Mouse (Mus musculus): ENCODE results near the gene Fat3.

Fat3 gene

GRCm38 (mm10) chr9:16307789-16308188 lies 193.3 kb downstream of the Fat3 start:
- DNase-seq: no peak

GRCm38 (mm10) chr9:16306222-16306621 lies 194.9 kb downstream of the Fat3 start:
- DNase-seq: no peak

GRCm38 (mm10) chr9:16305396-16306086 lies 195.5 kb downstream of the Fat3 start:
- DNase-seq: no peak

- DNase-seq: no peak
These were observed 196.1 kb downstream of the Fat3 start for GRCm38 (mm10) chr9:16304949-16305348.

- DNase-seq: no peak
These were observed 198.6 kb downstream of the Fat3 start for GRCm38 (mm10) chr9:16302484-16302883.

DNA sequence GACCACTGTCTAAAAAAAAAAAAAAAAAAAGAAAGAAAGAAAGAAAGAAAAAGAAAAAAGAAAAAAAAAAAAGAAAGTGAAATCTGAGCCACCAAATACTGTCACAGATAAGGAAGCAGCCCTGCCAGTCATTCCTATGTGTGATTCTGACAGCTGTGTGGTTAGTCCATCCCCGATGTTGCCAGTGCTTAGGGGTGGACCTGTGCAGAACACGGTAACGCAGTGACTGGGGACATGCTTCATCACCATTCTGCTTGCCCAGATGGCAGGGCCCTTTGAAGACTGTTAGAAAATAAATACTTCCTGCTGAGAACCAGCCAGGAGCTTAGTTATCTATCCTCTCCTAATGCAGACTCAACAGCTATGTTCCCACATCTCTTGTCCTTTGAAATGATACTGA lies 203.2 kb downstream of the Fat3 start:
- no peak for DNase-seq

DNA sequence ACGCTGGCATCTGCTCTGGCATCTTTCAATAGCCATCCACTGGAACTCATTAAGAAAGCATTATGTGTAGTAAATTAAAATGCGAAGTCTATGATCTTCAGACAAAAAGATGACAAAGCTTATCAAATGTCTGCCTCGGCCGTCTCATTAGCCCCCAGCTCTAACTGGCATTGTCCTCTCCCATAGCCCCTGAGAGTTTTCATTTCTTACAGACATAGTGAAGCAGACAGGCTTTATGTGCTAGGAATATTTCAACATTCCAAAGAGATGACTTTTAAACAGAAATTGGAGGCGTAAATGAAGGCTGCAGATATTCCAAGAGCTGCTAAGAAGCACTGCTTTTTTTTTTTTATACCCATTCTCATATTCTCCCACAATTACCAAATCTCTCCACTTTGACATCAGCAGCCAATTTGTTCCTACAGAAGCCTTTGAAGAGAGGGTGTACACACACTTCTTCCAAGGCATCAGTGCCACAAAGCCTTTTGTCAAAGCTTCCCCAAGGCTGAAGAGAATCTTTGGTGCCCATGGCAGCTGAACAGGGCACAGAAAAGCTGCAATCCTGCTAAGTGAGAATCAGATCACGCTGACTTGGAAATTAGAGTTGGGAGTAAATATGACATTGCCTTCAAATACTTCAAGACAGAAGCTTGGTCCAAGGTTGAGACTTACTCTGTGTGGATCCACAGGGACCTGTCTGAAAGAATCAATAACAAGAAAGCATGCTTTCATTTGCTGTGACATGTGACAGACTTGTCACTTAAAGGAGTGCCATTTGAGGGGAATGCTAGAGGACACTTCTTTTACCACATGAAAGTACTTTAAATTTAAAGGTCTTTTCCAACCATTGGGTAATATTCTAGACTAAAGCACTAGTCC lies 206.9 kb downstream of the Fat3 start:
- DNase-seq: no peak

GRCm38 (mm10) chr9:16292492-16292891 lies 208.6 kb downstream of the Fat3 start:
- DNase-seq: no peak

DNA sequence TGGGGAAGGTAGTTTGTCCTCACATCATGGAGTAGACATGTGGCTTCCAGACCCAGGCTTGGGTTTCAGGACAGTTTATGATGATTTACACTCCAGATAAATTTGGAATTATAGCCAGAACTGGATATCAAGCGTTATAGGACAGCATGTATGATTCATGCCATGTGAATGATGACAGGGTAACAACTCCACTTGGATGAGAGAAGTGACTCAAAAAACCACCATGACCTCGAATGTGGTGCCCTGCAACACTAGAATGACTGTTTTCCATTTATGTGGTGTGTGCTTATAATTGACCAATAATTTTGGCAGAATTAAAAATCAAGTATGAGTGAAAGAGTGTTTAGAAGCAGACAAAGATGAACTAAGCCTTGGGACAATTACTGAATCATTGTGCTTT lies 210.2 kb downstream of the Fat3 start:
- DNase-seq: no peak

- no peak for DNase-seq
These were observed 218.1 kb downstream of the Fat3 start for GRCm38 (mm10) chr9:16283033-16283432.

- DNase-seq: no peak
These were observed 218.7 kb downstream of the Fat3 start for GRCm38 (mm10) chr9:16282291-16282804.

DNA sequence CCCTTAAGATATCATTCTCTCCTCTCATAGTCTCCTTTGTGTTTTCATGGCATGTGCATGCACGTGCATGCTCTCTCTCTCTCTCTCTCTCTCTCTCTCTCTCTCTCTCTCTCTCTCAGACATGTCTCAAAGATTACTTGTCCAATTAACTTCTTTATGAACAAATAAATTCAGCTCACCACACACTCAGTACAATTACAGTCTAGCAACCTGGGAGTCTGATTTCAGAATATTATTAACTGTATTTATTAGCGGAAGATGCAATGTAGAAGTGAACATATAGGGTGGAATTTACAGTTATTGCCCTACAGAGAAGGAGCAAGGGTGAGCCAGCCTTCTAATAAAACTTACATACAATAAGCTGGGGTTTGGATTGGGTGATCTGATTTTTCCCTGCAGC lies 225.5 kb downstream of the Fat3 start:
- DNase-seq: no peak

DNA sequence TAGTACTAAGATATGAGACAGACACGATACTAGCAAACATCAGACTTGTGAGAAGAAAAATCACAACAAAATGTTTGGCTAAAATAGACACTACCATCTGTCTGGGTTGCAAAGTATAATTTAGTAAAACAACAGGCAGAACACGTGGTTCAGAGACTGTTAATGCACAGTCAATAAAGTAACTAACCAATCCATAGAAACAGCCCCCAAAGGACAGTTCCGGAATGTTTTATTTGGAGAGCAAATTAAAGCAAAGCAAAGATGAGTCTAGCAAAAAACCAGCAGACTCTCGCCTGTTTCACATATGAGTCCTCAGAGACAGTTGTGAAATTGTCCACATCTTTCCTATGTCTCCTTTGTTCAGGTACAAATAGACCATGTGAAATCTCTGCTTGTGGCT lies 227.0 kb downstream of the Fat3 start:
- DNase-seq: no peak

DNA sequence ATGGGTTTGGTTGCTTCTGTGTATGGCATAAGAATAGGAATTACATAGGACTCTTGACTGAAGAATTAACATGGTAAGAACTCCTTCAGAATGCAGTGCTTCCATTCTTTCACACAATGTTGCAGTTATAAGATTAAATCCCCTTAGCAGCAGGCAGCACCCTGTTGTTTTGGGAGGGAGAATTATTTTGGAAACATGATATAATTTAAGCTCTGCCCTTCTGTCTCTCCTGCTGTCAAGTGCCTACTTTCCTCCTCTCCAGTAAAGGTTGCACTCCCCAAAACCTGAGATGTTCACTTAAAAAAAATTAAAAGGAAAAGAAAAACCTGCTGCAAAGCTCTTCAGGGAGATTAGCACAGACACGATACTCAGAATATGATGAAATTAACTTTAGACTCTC lies 228.3 kb downstream of the Fat3 start:
- no peak for DNase-seq

GRCm38 (mm10) chr9:16270768-16271114 lies 230.3 kb downstream of the Fat3 start:
- no peak for DNase-seq

- no peak for DNase-seq
These were observed 230.9 kb downstream of the Fat3 start for GRCm38 (mm10) chr9:16270056-16270767.

DNA sequence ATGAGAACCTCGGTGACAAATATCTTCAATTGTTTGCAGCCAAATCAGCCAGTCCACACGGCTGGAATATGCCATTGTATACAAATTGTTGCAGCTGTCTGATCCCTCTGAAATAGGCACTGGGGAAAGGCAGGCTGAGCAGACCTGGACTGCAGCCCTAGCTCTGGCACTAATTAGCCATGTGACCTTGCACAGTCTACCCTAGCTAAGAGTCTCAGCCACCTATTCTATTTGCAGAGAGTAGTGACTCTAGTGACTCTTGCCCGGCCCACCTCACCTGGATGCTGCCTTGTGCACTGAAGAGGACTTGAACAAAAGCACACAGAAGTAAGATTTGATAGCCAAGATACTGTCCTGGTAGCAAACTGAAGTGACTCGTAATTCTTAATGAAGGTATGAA lies 235.6 kb downstream of the Fat3 start:
- no peak for DNase-seq

GRCm38 (mm10) chr9:16257241-16257840 lies 243.7 kb downstream of the Fat3 start:
- no peak for DNase-seq

GRCm38 (mm10) chr9:16256577-16257207 lies 244.4 kb downstream of the Fat3 start:
- no peak for DNase-seq

GRCm38 (mm10) chr9:16246741-16247140 lies 254.3 kb downstream of the Fat3 start:
- DNase-seq: no peak

DNA sequence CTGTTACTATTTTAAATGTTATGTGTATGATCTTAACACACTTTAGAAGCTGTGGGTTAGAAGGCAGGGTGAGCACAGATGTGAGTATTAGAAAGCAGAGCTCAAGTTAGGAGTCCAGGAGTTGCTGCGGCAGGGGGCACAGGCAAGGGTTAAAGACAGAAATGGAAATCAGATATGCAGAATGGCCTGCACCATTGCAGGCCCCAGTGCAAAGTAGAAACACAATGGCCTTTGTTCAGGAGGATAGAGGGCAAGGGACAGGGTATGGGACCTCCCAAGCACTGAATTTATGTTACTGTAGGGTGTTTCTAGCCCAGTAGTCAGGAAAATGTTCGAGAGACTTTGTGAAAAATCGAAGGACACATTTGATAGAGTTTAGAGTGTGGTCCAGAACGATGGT lies 269.5 kb downstream of the Fat3 start:
- no peak for DNase-seq

- DNase-seq: no peak
These were observed 272.2 kb downstream of the Fat3 start for GRCm38 (mm10) chr9:16228919-16229318.

DNA sequence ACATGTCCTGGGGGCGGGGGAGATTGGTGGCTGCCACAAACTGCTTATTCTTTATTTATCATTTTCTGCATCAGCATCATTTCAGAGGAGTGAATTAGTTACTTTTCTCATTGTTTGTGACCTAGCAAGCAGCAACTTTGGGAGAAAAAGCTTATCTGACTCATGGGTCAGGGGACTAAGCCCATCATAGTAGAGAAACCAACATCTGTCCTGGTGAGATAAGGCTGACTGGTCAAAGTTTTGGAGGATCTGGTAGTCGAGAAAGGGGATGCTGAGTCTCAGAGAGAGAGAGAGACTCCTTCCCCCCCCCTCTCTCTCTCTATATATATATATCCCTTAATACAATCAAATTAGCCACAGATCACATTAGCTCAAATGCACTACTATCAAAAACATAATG lies 273.7 kb downstream of the Fat3 start:
- DNase-seq: no peak
